Mouse (Mus musculus): ENCODE measurements at regions not wholly inside any gene's neighbourhood (a gene's known extent, or its start where the extent isn't known, plus 50 kb on each side); places are given as distances from the start of the nearest gene placed in this dataset.
"Not testable (repeated sequence)": the region's sequence is repeated elsewhere in the genome, so short reads cannot be mapped to it uniquely, and the experiment has no call there.

GRCm38 (mm10) chr14:53742864-53743263 is 511.0 kb downstream of the Dad1 start:
- TF ChIP-seq CTCF (IDR thresholded peaks at IDR 0.05; ENCODE audit: insufficient read depth, low read length); POLR2A (IDR thresholded peaks at IDR 0.05; ENCODE audit: borderline replicate concordance, extremely low read depth, low read depth, low read length): not testable (repeated sequence)
